Mouse (Mus musculus) cerebral cortex, adult 2 months (tissue): ENCODE results near the gene Agap3.

ENCODE experiments used
- WGBS: fragments of 180-500 bp; shearing (Covaris S2); methylation state at CpG from one replicate; pipeline ENCODE4 v1.1.7; 2018; 5-methylcytosine and 5-hydroxymethylcytosine counted together

The Agap3 gene

DNA sequence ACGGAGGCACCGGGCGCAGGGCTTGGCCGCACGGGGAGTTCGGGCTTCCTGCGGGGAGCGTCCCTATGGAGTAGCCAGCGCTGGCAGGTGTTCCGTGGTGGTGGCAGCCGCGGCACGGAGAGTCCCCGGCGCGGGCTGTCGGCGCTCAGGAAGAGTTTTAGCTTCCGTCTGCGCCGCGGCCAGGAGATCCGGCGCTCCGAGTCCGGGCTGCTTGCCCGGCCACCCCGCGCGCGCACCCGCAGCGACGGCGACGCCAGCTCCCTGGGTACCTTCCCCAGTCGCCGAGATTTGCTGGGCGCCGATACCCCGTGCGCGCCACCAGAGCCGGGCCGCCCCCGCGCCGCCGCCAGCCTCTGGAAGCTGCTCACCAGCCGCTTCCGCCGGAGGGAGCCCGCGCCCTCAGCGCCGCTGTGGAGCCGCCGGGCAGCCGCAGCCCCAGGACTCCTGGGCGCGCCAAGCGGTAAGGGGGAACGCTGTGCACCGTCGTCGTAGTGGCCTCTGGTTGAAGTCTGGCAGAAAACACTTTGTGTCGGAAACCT lies 22.8 kb downstream of the Agap3 start:
- 5% methylated on average over 67 of the region's 67 CpGs for WGBS

GRCm38 (mm10) chr5:24475476-24476241 lies 23.7 kb downstream of the Agap3 start:
- WGBS = 71% methylated on average over 6 of the region's 6 CpGs

GRCm38 (mm10) chr5:24477909-24478308 lies 25.9 kb downstream of the Agap3 start:
- WGBS = 93% methylated on average over 9 of the region's 9 CpGs

DNA sequence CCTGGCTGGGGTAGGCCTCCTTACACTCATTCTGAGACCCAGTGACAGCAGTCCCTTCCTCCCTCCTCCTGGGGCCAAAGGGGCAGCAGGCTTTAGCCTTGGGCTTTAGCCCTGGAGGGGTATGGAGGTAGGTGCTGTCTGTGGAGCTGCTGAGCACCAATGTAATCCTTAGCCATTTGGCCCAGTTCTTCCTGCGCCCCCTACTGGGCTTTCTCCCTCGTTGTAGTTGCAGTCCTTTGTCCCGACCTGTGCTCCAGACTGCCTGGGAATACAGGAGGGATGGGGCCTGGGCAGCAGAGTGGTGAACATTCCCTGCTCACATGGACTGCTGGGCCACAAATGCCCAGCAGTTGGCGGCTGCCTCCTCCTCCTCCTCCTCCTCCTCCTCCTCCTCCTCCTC lies 29.7 kb downstream of the Agap3 start:
- WGBS = 3% methylated on average over 3 of the region's 4 CpGs

DNA sequence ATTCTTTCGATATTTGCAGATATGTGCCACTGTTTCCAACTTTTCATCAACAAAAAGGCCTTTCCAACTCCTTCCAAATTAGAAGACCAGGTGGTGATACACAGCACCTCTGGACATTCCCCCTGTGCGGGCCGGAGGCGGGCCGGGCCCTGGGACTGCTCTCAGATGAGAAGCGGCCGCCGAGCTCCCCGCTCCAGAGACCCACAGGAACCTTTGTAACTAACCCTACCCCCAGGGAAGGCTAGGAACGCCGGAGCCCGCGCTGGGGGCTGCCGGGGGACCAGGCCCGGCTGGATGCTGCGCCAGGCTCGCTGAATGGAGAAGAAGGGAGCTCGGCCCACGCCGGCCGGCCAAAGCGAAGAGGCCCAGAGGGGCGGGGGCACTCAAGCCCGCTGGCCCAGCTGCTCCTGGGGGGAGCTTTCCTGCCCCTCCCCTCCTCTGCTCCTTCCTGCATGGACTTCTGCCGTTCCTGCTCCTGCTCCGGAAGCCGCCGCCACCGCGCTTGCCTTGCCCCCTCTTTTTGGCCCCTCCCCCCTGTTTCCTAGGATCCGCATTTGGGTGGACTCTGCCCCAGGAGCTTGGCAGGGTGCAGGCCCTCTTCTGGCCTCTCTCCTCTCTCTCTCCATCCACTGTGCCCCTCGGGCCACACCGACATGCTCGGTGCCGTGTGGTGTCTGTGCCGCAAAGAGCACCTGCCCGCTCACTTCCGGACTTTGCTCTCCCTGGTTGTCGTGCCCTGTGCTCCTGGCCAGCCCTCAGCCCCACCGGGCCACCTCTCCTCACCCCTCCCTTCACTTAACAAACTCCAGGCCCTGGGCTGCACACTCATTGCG lies 30.5 kb downstream of the Agap3 start:
- 61% methylated on average over 41 of the region's 41 CpGs for WGBS

DNA sequence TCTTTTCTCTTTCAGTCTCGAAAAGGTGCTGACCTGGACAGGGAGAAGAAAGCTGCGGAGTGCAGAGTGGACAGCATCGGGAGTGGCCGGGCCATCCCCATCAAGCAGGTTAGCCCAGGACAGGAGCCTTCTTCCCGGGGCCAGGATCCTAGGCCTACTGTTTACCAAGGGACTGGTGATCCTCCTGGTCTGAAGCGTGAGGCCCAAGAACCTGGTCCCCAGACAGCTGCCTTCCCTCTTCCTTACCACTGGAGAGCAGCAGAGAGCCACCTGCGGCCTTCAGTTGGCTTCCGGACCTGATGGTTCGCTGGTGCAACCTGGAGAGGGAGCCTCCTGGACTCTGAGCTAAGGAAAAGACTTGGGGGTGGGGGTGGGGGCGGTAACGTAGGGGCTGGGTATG lies 31.3 kb downstream of the Agap3 start:
- 32% methylated on average over 11 of the region's 11 CpGs for WGBS

GRCm38 (mm10) chr5:24484963-24485362 lies 33.0 kb downstream of the Agap3 start:
- WGBS = 32% methylated on average over 22 of the region's 22 CpGs

DNA sequence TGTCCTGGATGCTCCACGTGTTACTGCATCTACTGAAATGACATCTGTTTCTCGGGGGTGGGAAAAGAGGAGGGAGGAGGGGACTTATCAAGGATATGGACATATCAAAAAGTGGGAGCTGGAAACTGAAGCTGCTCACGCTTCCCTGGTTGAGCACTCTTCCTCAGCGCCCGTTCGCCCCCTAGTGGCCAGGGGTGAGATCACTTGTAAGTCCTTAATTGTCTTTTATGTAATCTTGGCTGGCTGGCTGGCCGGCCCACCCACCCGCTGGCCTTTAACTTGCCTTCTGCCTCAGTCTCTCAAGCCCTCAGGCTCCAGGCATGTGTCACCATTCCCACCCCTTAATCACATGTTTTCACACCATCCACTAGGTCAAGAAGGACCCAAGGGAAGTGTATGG lies 34.1 kb downstream of the Agap3 start:
- 1% methylated on average over 8 of the region's 8 CpGs for WGBS

DNA sequence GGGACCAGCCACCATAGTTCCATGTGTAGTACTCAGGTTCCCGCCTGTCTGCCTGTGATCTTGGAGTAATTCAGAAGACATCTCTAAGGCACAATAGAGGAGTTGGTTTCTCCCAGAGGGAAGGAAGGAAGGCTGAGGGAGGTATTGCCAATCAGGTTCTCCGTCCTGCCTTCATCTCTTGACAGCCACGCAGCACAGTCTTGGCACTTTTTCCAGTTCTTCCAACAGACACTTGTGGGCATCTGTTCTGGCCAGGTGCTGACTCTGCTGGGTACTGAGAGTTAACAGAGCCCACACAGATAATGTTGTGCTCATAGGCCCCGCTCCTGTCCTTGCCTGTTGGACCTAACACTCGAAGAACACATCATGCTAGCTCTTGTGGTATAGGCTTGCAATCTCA lies 34.8 kb downstream of the Agap3 start:
- WGBS = 75% methylated on average over 5 of the region's 5 CpGs

GRCm38 (mm10) chr5:24490413-24490920 lies 38.5 kb downstream of the Agap3 start:
- 72% methylated on average over 14 of the region's 14 CpGs for WGBS

DNA sequence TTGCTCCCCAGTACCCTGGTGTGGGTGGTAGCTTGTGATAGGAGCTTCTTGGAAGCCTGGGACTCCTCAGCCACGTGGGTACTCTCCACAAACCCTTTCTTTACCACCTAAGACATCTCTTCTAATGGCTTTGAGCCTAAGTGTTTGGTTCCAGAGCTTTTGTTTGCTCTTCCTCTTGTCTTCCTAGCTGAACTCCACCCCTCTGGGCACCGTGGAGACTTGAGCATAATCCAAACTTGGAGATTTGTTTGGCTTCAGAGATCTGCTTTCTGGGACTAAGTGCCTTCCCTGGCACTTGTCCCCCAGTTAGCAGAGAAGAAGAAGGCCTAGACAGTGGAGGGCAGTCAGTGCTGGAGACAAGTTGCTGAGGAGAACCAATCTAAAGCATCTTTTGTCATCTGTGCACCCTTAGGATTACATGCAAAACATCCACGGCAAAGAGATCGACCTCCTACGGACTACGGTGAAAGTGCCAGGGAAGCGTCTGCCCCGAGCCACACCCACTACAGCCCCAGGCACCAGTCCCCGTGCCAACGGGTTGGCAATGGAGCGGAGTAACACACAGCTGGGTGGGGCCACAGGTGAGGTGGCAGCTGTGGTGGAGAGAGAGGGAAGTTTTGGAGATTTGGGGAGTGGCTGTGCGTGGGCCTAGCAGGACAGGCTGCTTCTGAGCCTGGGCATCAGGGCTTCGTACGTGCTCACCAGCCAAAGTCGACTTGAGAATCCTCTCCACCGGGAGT lies 40.7 kb downstream of the Agap3 start:
- WGBS = 75% methylated on average over 16 of the region's 16 CpGs

DNA sequence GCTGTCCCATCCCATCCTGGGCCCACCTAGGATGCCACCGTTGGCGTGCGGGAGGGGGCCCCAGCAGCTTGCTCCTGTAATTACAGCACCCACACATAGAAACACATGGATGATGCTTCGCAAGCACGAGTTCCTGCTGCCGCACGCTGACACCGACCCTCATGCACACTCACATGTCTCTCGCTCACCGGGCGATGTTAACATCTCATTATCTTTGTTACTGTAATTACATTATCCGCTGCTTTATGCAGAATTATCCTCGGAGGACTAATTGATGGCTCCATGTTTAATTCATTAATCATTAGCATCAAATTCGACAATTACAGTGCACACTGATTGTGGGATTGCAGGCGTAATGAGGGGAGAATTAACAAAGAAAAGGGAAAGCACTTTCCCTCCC lies 43.0 kb downstream of the Agap3 start:
- WGBS = 62% methylated on average over 15 of the region's 15 CpGs

DNA sequence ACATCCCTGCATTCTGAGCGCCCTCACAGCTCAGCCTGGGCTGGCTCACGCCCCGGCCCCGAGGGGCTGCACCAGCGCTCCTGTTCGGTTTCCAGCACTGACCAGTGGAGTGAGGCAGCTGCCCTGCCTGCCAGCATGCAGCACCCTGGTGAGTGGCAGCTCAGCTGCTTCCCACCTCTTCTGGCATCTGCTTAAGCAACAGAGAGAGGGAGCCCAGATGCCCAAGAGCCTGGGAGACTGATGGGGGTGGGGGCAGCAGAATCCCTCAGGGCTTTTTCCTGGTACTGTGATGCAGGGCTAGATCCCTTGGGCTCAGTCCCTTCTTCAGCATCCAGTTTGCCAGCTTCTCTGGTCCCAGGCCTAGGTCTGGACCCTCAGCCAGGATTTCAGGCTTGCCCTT lies 44.8 kb downstream of the Agap3 start:
- 55% methylated on average over 6 of the region's 6 CpGs for WGBS

DNA sequence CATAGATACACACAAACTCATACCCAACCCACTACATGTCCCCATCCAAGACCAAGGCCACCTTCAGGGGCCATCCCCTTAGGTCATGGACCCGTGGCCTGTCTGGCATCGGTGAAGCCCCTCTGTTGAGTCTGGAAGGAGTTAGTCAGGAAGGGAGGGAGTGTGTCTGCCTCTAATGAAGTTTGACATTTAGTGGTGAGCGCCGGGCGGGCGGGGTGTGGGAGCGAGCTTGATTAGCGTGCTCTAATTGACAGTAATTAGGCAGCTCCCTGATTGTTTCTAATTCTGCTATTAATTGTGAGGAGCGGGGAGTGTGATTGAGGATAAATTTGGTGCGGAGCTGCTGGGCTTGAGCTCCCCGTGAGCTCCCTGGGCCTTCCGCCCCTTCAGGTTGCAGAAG lies 45.5 kb downstream of the Agap3 start:
- WGBS = 73% methylated on average over 12 of the region's 12 CpGs

DNA sequence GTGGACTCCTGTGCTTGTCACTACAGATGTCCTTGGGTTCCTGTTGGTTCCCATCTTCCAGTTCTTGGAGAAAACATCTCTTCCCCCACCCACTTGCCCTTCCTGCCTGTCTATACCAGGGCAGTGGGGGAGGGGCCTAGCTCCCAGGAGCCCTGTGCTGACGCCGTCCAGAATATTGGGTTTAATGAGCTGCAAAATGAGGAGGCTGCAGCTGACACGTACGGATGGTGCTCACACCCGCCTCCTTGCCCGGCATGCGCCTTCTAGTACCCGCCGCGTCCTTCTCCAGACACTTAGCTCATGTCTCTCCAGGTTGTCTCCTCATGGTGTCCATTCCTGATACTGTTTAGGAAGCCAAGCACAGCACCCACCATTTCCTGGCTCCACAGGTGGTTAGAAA lies 47.1 kb downstream of the Agap3 start:
- WGBS = 64% methylated on average over 10 of the region's 10 CpGs

GRCm38 (mm10) chr5:24500851-24501250 lies 48.9 kb downstream of the Agap3 start:
- 66% methylated on average over 11 of the region's 11 CpGs for WGBS

DNA sequence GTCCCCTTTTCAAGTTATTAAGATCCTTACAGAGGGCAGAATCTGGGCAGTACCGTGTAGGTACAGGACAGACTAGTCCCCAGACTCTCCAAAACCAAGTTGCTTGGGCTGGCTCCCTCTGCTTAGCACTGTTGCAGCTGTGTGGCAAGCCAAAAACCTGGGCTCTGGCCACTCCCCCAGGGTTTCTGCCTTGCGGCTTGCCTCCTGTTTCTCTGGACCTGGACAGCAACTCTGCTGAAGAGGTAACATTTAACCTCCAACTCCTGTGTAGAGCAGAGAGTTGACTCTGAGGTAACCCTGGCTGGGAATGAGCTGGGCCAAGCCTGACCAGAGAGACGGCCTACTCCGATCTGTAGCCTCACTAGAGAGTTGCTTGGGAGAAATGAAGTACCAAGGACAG lies 50.8 kb downstream of the Agap3 start:
- 83% methylated on average over 4 of the region's 4 CpGs for WGBS

DNA sequence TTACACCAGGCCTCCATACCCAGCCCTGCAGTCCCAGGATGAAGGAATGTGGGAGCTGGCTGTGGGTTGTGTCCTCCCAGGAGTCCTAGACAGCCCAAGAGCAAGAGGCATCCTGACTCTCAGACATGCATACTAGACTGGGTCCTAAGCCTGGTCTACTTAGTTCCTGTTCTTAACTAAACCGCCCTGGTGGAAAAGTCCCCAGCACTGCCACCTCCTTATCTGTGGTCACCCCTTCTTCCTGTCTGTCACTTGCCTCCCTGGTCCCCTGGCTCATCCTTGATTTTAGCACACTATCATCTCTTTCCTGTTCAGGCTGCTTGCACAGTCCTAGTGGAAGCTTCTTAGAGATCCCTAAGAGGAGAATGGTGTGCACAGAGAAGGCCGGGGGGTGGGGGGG lies 53.5 kb downstream of the Agap3 start:
- WGBS = 56% methylated on average over 2 of the region's 2 CpGs

GRCm38 (mm10) chr5:24508406-24508805 lies 56.4 kb downstream of the Agap3 start:
- 93% methylated on average over 7 of the region's 7 CpGs for WGBS

GRCm38 (mm10) chr5:24510635-24511034 lies 58.7 kb downstream of the Agap3 start:
- 54% methylated on average over 11 of the region's 11 CpGs for WGBS

- WGBS = 56% methylated on average over 8 of the region's 8 CpGs
Measured at GRCm38 (mm10) chr5:24512271-24512670, 60.3 kb downstream of the Agap3 start.

DNA sequence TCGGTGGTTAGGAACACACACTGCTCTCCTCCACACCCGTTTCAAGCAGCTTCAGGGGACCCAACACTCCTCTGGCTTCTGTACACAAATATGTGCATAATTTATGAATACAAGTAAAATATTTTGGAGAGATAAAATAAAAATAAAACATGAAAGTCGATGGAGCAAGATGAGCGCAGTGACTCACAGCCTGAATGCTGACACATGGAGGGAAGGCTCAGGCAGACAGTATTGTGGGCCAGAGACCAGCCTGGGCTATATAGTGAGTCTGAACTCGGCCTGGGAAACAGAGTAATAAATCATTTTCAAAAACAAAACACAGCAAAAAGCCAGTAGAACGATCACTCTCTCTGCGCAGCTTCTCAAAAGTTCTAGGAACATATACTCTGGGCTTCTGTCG lies 69.4 kb downstream of the Agap3 start:
- 74% methylated on average over 8 of the region's 8 CpGs for WGBS
